Mouse (Mus musculus) kidney, embryonic 16.5 days (tissue): ENCODE measurements around the gene Gm44790. TPM values are rescaled to one million over a fixed set of nuclear protein-coding genes. Genes with fewer than 3 reads are reported as not detected.
A peak's percentile ranks its signal among the peaks of the same experiment; 100 is the strongest.

Experiments
- ATAC-seq: fragments of 200-750 bp; cut with Nextera tagmentation; 2 replicates; pipeline ENCODE4 v1.8.0; 2017; ENCODE audit warnings: moderate TSS enrichment; ENCODE audit not compliant: low FRiP score, low TSS enrichment
- H3K27ac ChIP-seq: fragments of 300-500 bp; sonication (generic); 2 replicates; pipeline ENCODE4 v1.5.1; 2014; ENCODE audit warnings: low read length
- H3K27me3 ChIP-seq: fragments of 300-500 bp; sonication (generic); 2 replicates; pipeline ENCODE4 v1.6.1; 2014; ENCODE audit warnings: low read length, control low read depth, mixed read lengths; ENCODE audit not compliant: insufficient read depth
- H3K36me3 ChIP-seq: fragments of 300-500 bp; sonication (generic); 2 replicates; pipeline ENCODE4 v1.6.1; 2014; ENCODE audit warnings: low read length, control low read depth, mixed read lengths; ENCODE audit not compliant: insufficient read depth
- H3K4me1 ChIP-seq: fragments of 300-500 bp; sonication (generic); 2 replicates; pipeline ENCODE4 v1.6.1; 2014; ENCODE audit warnings: low read length, control low read depth, mixed read lengths; ENCODE audit not compliant: insufficient read depth
- H3K4me2 ChIP-seq: fragments of 300-500 bp; sonication (generic); replicated peaks from 2 replicates; pipeline ENCODE4 v1.6.1; 2014; ENCODE audit warnings: low read depth, low read length
- H3K4me3 ChIP-seq: fragments of 300-500 bp; sonication (generic); 2 replicates; pipeline ENCODE4 v1.5.1; 2014; ENCODE audit warnings: mild to moderate bottlenecking, low read length
- H3K9ac ChIP-seq: fragments of 300-500 bp; sonication (generic); replicated peaks from 2 replicates; pipeline ENCODE4 v1.6.1; 2014; ENCODE audit warnings: low read length
- H3K9me3 ChIP-seq: fragments of 300-500 bp; sonication (generic); 2 replicates; pipeline ENCODE4 v1.6.1; 2016; ENCODE audit warnings: low read length, control low read depth
- WGBS: fragments of 180-500 bp; shearing (Covaris S2); extraction: QIAGEN DNeasy Blood & Tissue Kit; methylation state at CpG from one replicate; pipeline ENCODE4 v1.1.7; 2014; 5-methylcytosine and 5-hydroxymethylcytosine counted together
- polyA plus RNA-seq: library from polyadenylated mRNA; unstranded; fragments of >200 nt; fragmentation: Nextera tagmentation; extraction: Ambion mirVana; gene quantifications from 2 replicates; pipeline ENCODE4 v1.2.1, GENCODE M21; 2015

The Gm44790 gene
- polyA plus RNA-seq, 1 experiment from 2014 or later = not detected

GRCm38 (mm10) chr6:86393187-86393586 is 33.3 kb upstream of the Gm44790 start:
- no peak overlapping the region for H3K27ac ChIP-seq
- 100% methylated on average over 1 of the region's 1 CpGs for WGBS
- H3K27me3 ChIP-seq = no peaks in the 10 kb centered on the region
- no peaks in the 10 kb centered on the region for H3K9me3 ChIP-seq
- H3K36me3 ChIP-seq = peaks cover 48% of the 10 kb centered on the region
- H3K4me2 ChIP-seq = no peak overlapping the region
- H3K9ac ChIP-seq = no peak overlapping the region
- no peak overlapping the region for H3K4me3 ChIP-seq
- H3K4me1 ChIP-seq = peaks cover 23% of the 10 kb centered on the region
- no peak for ATAC-seq

GRCm38 (mm10) chr6:86394078-86394720 is 32.3 kb upstream of the Gm44790 start:
- H3K4me1 ChIP-seq = peaks cover 23% of the 10 kb centered on the region
- no peak overlapping the region for H3K27ac ChIP-seq
- no peak overlapping the region for H3K4me2 ChIP-seq
- no peaks in the 10 kb centered on the region; the same call in 1 of the 2 replicates for H3K27me3 ChIP-seq
- ATAC-seq = no peak
- WGBS = 87% methylated on average over 17 of the region's 17 CpGs
- no peak overlapping the region for H3K4me3 ChIP-seq
- no peak overlapping the region for H3K9ac ChIP-seq
- H3K36me3 ChIP-seq = peaks cover 38% of the 10 kb centered on the region
- no peaks in the 10 kb centered on the region for H3K9me3 ChIP-seq

- Histone ChIP-seq H3K4me1 (peaks cover 23% of the 10 kb centered on the region), H3K4me2 (peak overlapping the region; percentile 79; the same call in 1 of the 2 replicates), H3K9me3 (no peaks in the 10 kb centered on the region), H3K9ac (no peak overlapping the region), H3K36me3 (peaks cover 30% of the 10 kb centered on the region), H3K27me3 (no peaks in the 10 kb centered on the region; the same call in 1 of the 2 replicates), H3K4me3 (no peak overlapping the region), H3K27ac (no peak overlapping the region)
- WGBS = 93% methylated on average over 9 of the region's 9 CpGs
- ATAC-seq = no peak
Measured at GRCm38 (mm10) chr6:86395021-86395420, 31.4 kb upstream of the Gm44790 start.

GRCm38 (mm10) chr6:86395969-86396368 is 30.5 kb upstream of the Gm44790 start:
- Histone ChIP-seq H3K27me3 (no peaks in the 10 kb centered on the region; the same call in 1 of the 2 replicates), H3K4me2 (peak overlapping the region; percentile 79), H3K27ac (no peak overlapping the region), H3K9ac (peak overlapping the region; percentile 80), H3K4me3 (peak overlapping the region; percentile 80), H3K4me1 (peaks cover 26% of the 10 kb centered on the region), H3K36me3 (peaks cover 20% of the 10 kb centered on the region), H3K9me3 (no peaks in the 10 kb centered on the region)
- ATAC-seq = no peak
- WGBS = 27% methylated on average over 10 of the region's 10 CpGs

GRCm38 (mm10) chr6:86396581-86397256 is 29.7 kb upstream of the Gm44790 start, which contains the start of gene Pcyox1:
Gene Pcyox1, minus strand, starts transcription at chr6:86397154.
- Histone ChIP-seq H3K9me3 (no peaks in the 10 kb centered on the region), H3K27me3 (no peaks in the 10 kb centered on the region; the same call in 1 of the 2 replicates), H3K27ac (peak within 1 kb of the TSS; percentile 81), H3K9ac (peak within 1 kb of the TSS; percentile 80), H3K4me2 (peak within 1 kb of the TSS; percentile 79), H3K36me3 (peaks cover 13% of the 10 kb centered on the region), H3K4me3 (peak within 1 kb of the TSS; percentile 80), H3K4me1 (peaks cover 26% of the 10 kb centered on the region)
- 0% methylated on average over 51 of the region's 51 CpGs for WGBS
- peak; percentile 95 for ATAC-seq

GRCm38 (mm10) chr6:86397257-86397980 is 29.0 kb upstream of the Gm44790 start:
- Histone ChIP-seq H3K4me2 (peak overlapping the region; percentile 79), H3K4me3 (peak overlapping the region; percentile 80), H3K27me3 (no peaks in the 10 kb centered on the region; the same call in 1 of the 2 replicates), H3K27ac (peak overlapping the region; percentile 21), H3K4me1 (peaks cover 26% of the 10 kb centered on the region), H3K9ac (peak overlapping the region; percentile 80), H3K9me3 (no peaks in the 10 kb centered on the region), H3K36me3 (peaks cover 8% of the 10 kb centered on the region)
- WGBS = 5% methylated on average over 14 of the region's 14 CpGs
- ATAC-seq = no peak

GRCm38 (mm10) chr6:86398986-86399385 is 27.5 kb upstream of the Gm44790 start:
- H3K9me3 ChIP-seq = no peaks in the 10 kb centered on the region
- H3K9ac ChIP-seq = no peak overlapping the region
- no peak overlapping the region for H3K4me2 ChIP-seq
- no peak overlapping the region for H3K27ac ChIP-seq
- H3K4me3 ChIP-seq = no peak overlapping the region
- no peak for ATAC-seq
- peaks cover 4% of the 10 kb centered on the region; the same call in 1 of the 2 replicates for H3K36me3 ChIP-seq
- no peaks in the 10 kb centered on the region; the same call in 1 of the 2 replicates for H3K27me3 ChIP-seq
- peaks cover 26% of the 10 kb centered on the region for H3K4me1 ChIP-seq
- WGBS = 83% methylated on average over 2 of the region's 2 CpGs

GRCm38 (mm10) chr6:86399995-86400394 is 26.5 kb upstream of the Gm44790 start:
- Histone ChIP-seq H3K4me2 (no peak overlapping the region), H3K4me3 (no peak overlapping the region), H3K36me3 (no peaks in the 10 kb centered on the region), H3K4me1 (peaks cover 22% of the 10 kb centered on the region), H3K27me3 (no peaks in the 10 kb centered on the region; the same call in 1 of the 2 replicates), H3K27ac (no peak overlapping the region), H3K9me3 (no peaks in the 10 kb centered on the region), H3K9ac (no peak overlapping the region)
- no peak for ATAC-seq
- 78% methylated on average over 2 of the region's 2 CpGs for WGBS

GRCm38 (mm10) chr6:86400972-86401371 is 25.5 kb upstream of the Gm44790 start:
- Histone ChIP-seq H3K27ac (no peak overlapping the region), H3K36me3 (no peaks in the 10 kb centered on the region), H3K9ac (peak overlapping the region; percentile 40), H3K4me3 (peak overlapping the region; percentile 39), H3K9me3 (no peaks in the 10 kb centered on the region), H3K27me3 (no peaks in the 10 kb centered on the region; the same call in 1 of the 2 replicates), H3K4me2 (peak overlapping the region; percentile 48), H3K4me1 (peaks cover 12% of the 10 kb centered on the region)
- 2% methylated on average over 9 of the region's 9 CpGs for WGBS
- peak; percentile 57 for ATAC-seq
